Mouse (Mus musculus) kidney, adult 2 months (tissue): Measurements from ENCODE around the gene Rora. TPM values are rescaled to one million over a fixed set of nuclear protein-coding genes. Genes with fewer than 3 reads are reported as not detected.

Experiments
- DNase-seq: peaks from one replicate; pipeline ENCODE4 v3.0.0; 2021
- H3K27ac ChIP-seq: fragments of 200-500 bp; 2 replicates; pipeline ENCODE4 v1.5.1; 2012; ENCODE audit warnings: low read depth, low read length, control low read depth, inconsistent platforms; ENCODE audit not compliant: insufficient read depth
- H3K27me3 ChIP-seq: fragments of 200-500 bp; replicated peaks from 2 replicates; pipeline ENCODE4 v1.6.1; 2012; ENCODE audit warnings: mild to moderate bottlenecking, moderate library complexity, low read length, inconsistent platforms; ENCODE audit not compliant: control insufficient read depth, insufficient read depth
- H3K36me3 ChIP-seq: fragments of 200-500 bp; 2 replicates; pipeline ENCODE4 v1.6.1; 2012; ENCODE audit warnings: mild to moderate bottlenecking, moderate library complexity, low read length, inconsistent platforms; ENCODE audit not compliant: control insufficient read depth, insufficient read depth
- H3K4me1 ChIP-seq: fragments of 200-500 bp; 2 replicates; pipeline ENCODE4 v1.6.1; 2011; ENCODE audit warnings: low read length; ENCODE audit not compliant: control insufficient read depth, insufficient read depth
- H3K4me3 ChIP-seq: fragments of 200-500 bp; 2 replicates; pipeline ENCODE4 v1.5.1; 2011; ENCODE audit warnings: mild to moderate bottlenecking, low read depth, low read length, control low read depth; ENCODE audit not compliant: insufficient read depth
- CTCF ChIP-seq: fragments of 200-500 bp; conservative IDR thresholded peaks from 2 replicates; pipeline ENCODE4 v1.5.1; 2011; ENCODE audit warnings: low read depth, mild to moderate bottlenecking, control low read depth, low read length, moderate library complexity, mixed read lengths; ENCODE audit not compliant: insufficient read depth, insufficient read length
- POLR2A ChIP-seq: fragments of 200-500 bp; IDR thresholded peaks from one replicate; pipeline ENCODE4 v1.6.1; 2011; ENCODE audit warnings: low read depth, low read length, control low read depth
- WGBS: fragments of 180-500 bp; shearing (Covaris S2); methylation state at CpG from one replicate; pipeline ENCODE4 v1.1.7; 2018; 5-methylcytosine and 5-hydroxymethylcytosine counted together
- polyA plus RNA-seq: library from polyadenylated mRNA; depleted of rRNA; stranded (reverse); fragments of >200 nt; gene quantifications from 2 replicates; pipeline ENCODE4 v1.2.3, GENCODE M21; 2012

Gene Rora
- polyA plus RNA-seq, 1 experiment = 15.5 TPM

DNA sequence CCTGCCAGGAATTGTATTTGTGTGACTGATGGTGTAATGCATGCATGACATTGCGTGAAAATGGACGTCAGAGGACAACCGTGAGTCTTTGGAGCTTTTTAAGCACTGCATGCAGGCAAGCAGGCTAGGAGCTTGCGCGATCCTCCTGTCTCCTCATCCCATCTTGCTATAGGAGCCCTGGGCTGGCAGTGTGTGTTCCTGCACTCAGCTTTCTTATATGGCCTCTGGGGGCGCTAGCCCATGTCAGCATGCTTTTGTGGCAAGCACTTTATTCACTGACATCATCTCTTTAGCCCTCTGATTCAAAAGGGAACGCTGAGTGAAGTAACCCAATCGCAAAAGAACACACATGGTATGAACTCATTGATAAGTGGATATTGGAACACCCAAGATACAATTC lies 105.7 kb downstream of the Rora start:
- H3K27ac ChIP-seq = no peak overlapping the region
- no peaks in the 10 kb centered on the region for H3K36me3 ChIP-seq
- DNase-seq = no peak
- no peaks in the 10 kb centered on the region for H3K4me1 ChIP-seq
- no peak overlapping the region for H3K4me3 ChIP-seq
- peak; percentile 28; the same call in 1 of the 2 replicates for TF ChIP-seq CTCF
- no peak for TF ChIP-seq POLR2A
- 87% methylated on average over 8 of the region's 8 CpGs for WGBS
- H3K27me3 ChIP-seq = no peaks in the 10 kb centered on the region

DNA sequence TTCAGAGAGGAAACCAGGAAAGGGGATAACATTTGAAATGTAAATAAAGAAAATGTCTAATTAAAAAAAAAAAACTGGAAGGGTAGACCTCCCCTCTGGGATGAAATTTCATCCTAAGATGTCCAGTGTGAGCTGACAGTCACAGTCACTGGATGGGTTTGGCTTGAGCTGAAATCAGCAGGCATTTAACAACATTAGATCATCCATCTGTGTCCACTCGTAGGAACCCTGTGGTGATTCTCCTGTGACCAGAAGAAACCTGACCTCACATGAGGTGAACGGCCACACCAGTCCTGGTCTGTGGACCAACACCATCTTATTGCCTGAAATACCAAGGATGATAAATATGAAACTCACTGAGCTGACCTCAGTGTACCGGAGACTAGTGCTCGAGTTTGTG lies 106.7 kb downstream of the Rora start:
- no peak for TF ChIP-seq POLR2A
- TF ChIP-seq CTCF = no peak
- Histone ChIP-seq H3K4me1 (no peaks in the 10 kb centered on the region), H3K36me3 (no peaks in the 10 kb centered on the region), H3K27ac (no peak overlapping the region), H3K4me3 (no peak overlapping the region), H3K27me3 (no peaks in the 10 kb centered on the region)
- WGBS = 76% methylated on average over 4 of the region's 4 CpGs
- no peak for DNase-seq

DNA sequence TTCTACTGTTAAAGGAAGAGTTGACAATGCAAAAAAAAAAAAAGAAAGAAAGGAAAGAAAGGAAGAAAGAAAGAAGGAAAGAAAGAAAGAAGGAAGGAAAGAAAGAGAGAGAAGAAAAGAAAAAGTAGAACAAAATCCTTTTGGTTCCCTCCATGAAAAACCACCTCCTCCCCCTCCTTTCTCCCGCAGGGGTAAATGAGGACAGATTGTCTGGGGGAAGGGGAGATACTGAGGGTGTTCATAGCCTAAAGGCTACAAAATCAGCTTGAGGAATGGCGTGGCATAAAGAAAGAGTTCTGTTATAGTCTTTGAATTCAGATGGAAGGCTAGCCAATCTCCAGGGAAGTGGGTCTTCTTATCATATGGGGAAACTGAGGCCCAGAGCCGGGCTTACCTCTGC lies 107.3 kb downstream of the Rora start:
- Histone ChIP-seq H3K4me3 (no peak overlapping the region), H3K27ac (no peak overlapping the region), H3K4me1 (no peaks in the 10 kb centered on the region), H3K27me3 (no peaks in the 10 kb centered on the region), H3K36me3 (no peaks in the 10 kb centered on the region)
- TF ChIP-seq CTCF = no peak
- TF ChIP-seq POLR2A = no peak
- DNase-seq = no peak
- 69% methylated on average over 3 of the region's 3 CpGs for WGBS

DNA sequence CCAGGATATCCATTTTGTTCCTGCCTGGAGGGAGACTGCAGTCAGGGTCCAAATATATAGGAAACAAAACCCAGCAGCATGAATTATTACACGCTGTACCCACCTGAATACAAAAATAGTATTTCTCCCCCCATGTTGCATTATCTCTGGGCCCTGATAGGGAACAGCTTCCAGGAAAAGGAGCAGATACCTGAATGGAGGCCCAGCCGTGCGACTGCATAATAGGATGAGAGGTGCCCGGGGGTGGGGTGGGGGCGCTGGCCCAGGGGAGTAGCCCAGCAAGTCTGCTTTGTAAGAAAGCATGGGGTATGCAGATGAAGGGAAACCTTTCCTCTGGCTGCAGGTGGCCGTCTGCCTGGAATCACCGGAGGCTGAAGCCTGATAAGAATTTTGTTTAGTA lies 108.1 kb downstream of the Rora start:
- no peaks in the 10 kb centered on the region for H3K4me1 ChIP-seq
- no peak overlapping the region for H3K27ac ChIP-seq
- H3K27me3 ChIP-seq = no peaks in the 10 kb centered on the region
- no peaks in the 10 kb centered on the region for H3K36me3 ChIP-seq
- 80% methylated on average over 7 of the region's 7 CpGs for WGBS
- DNase-seq = no peak
- TF ChIP-seq CTCF (no peak), POLR2A (no peak)
- H3K4me3 ChIP-seq = no peak overlapping the region

DNA sequence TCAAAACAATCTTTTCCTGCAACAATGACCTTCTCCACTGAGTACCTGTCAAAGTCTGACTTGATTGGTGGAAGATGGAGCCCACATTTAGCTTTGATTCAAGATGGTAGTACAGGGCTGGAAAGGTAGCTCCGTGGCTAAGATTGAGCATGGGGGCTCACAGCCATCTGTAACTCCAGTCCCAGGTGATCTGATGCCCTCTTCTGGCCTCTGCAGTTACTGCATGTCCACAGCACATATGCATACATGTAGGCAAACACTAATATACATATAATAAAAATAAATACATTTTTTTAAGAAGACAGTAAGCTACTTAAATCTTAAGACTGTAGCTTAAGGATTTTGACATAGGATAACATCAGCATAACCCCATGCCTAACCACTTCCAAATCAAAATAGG lies 112.0 kb downstream of the Rora start:
- Histone ChIP-seq H3K27ac (no peak overlapping the region), H3K4me1 (no peaks in the 10 kb centered on the region), H3K36me3 (no peaks in the 10 kb centered on the region), H3K4me3 (no peak overlapping the region), H3K27me3 (no peaks in the 10 kb centered on the region)
- 72% methylated on average over 1 of the region's 1 CpGs for WGBS
- DNase-seq = no peak
- no peak for TF ChIP-seq POLR2A
- peak; percentile 26; the same call in 1 of the 2 replicates for TF ChIP-seq CTCF

DNA sequence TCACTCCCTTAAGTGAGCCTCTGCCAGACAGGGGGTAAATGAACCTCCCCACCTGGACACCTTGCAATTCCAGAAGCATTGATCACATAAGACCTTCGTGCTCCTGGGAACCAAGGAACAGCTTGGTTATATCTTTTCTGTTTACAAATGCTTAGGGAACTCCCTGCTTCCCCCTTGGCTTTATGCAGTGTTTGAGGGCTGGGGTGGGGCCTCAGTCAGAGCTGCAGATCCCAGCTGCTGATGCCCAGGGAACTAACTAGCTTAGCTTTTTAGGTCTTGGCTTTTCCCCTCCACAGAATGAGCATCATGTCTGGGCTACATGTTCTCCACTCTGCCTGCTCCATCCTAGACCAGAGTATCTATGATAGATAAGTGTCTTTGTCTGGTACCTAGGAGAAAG lies 116.1 kb downstream of the Rora start:
- Histone ChIP-seq H3K27me3 (no peaks in the 10 kb centered on the region), H3K4me1 (no peaks in the 10 kb centered on the region), H3K4me3 (no peak overlapping the region), H3K27ac (no peak overlapping the region), H3K36me3 (no peaks in the 10 kb centered on the region)
- TF ChIP-seq POLR2A = no peak
- TF ChIP-seq CTCF = no peak
- no peak for DNase-seq
- WGBS = 33% methylated on average over 1 of the region's 1 CpGs

DNA sequence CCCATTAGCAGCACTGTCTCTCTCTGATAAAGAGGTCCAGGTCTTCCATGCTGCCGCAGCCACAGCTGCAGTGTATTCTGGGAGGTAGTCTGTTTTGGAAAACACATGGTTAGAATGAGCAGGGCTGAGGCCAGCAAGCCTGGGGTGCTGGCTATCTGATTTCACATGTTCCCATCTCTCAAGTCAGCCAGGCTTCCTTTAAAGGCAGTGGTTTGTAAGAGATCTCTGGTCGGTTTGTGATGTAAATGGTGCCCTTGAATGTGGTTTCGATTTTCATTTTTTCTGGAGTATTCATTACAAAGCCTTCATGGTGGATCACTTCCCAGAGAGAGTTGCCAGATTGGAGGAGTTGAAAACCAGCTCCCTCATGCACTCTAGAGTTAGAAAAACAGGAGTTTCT lies 117.8 kb downstream of the Rora start:
- WGBS = 71% methylated on average over 3 of the region's 3 CpGs
- H3K36me3 ChIP-seq = no peaks in the 10 kb centered on the region
- H3K27ac ChIP-seq = no peak overlapping the region
- no peaks in the 10 kb centered on the region for H3K4me1 ChIP-seq
- TF ChIP-seq POLR2A = no peak
- TF ChIP-seq CTCF = no peak
- H3K4me3 ChIP-seq = no peak overlapping the region
- no peaks in the 10 kb centered on the region for H3K27me3 ChIP-seq
- no peak for DNase-seq

DNA sequence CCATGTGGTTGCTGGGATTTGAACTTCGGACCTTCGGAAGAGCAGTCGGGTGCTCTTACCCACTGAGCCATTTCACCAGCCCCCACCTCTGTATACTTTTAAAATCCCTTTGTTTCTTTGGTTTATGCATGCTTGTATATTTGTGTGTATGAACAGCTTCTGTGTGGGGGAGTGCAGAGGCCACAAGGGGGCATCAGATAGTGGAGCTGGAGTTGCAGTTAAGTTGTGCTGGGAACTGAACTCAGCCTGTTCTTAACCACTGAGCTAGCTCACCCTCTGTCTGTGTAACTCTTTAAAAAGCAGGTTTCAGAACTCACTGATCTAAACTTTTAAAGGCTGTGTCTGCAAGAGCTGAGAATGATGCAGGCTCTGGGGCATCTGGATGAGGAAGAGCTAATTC lies 120.2 kb downstream of the Rora start:
- DNase-seq = no peak
- no peak overlapping the region for H3K27ac ChIP-seq
- no peaks in the 10 kb centered on the region for H3K36me3 ChIP-seq
- 84% methylated on average over 3 of the region's 3 CpGs for WGBS
- peak; percentile 18; the same call in 1 of the 2 replicates for TF ChIP-seq CTCF
- no peak for TF ChIP-seq POLR2A
- no peaks in the 10 kb centered on the region for H3K4me1 ChIP-seq
- no peaks in the 10 kb centered on the region for H3K27me3 ChIP-seq
- no peak overlapping the region for H3K4me3 ChIP-seq
